Mouse (Mus musculus) 416B (cell line): ENCODE results near the gene Nek1.
A peak's percentile ranks its signal among the peaks of the same experiment; 100 is the strongest.

Experiments used
- DNase-seq: peaks from one replicate; pipeline ENCODE4 v3.0.0; 2011; ENCODE audit warnings: low read depth

Nek1 gene

GRCm38 (mm10) chr8:61158540-61158939, 165.5 kb downstream of the Nek1 start:
- DNase-seq, result no peak

GRCm38 (mm10) chr8:61161461-61162185, 168.6 kb downstream of the Nek1 start:
- DNase-seq, result no peak

- no peak for DNase-seq
Observed at GRCm38 (mm10) chr8:61162186-61162566, 169.2 kb downstream of the Nek1 start.

- DNase-seq, result no peak
Observed at GRCm38 (mm10) chr8:61171546-61171945, 178.6 kb downstream of the Nek1 start.

- DNase-seq, result no peak
Observed at GRCm38 (mm10) chr8:61173921-61174492, 181.0 kb downstream of the Nek1 start.

GRCm38 (mm10) chr8:61175876-61176275, 182.9 kb downstream of the Nek1 start:
- no peak for DNase-seq

- peak; percentile 60 for DNase-seq
Observed at GRCm38 (mm10) chr8:61177680-61178593, 184.9 kb downstream of the Nek1 start.

GRCm38 (mm10) chr8:61178594-61179140, 185.7 kb downstream of the Nek1 start:
- DNase-seq, result no peak
